Mouse (Mus musculus): Measurements from ENCODE around the gene Olfr1274-ps. TPM values are rescaled to one million over a fixed set of nuclear protein-coding genes. Genes with fewer than 3 reads are reported as not detected.

Olfr1274-ps gene
- not detected in 4 replicates for total RNA-seq (2023)

DNA sequence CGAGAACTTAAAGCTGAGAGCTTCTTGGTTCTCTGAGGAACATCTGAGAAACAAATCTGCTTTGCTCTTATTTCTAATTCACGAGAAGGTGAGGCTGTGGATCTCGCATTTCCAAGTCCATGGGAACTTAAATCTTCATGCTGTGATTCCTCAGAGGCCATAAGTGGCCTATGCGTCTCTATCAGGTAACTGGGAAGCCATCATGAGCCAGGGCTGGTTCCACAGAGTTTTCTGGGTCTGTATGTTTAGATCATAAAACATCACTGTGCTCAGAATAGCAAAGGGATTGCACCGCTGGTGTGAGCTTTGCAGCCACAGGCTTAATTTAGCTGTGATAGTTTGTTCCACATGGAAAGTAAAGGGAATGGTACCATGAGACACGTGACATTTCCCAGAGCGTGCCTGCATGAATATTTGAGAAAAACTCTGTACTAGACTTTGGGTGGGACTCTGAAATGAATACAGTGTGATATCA is at the start of gene Olfr1274-ps:
TSS of gene Olfr1274-ps (plus strand) at position 51 of the 475 bp plus-strand sequence.

Other genes starting within 250 kb of the Olfr1274-ps start
- not detected in 4 replicates for gene Olfr1270, start 245.6 kb upstream of the Olfr1274-ps start, total RNA-seq (2023)
- gene Olfr1506, start 174.2 kb upstream of the Olfr1274-ps start, total RNA-seq (2023), result 0.24 to 0.72 TPM (median 0.38 TPM) in 4 replicates
- not detected in 4 replicates for gene Olfr142, start 141.1 kb upstream of the Olfr1274-ps start, total RNA-seq (2023)
- gene Olfr1271, start 127.7 kb upstream of the Olfr1274-ps start, total RNA-seq (2023), result not detected in 4 replicates
- gene Olfr1272, start 105.8 kb upstream of the Olfr1274-ps start, total RNA-seq (2023), result not detected in 4 replicates
- gene Gm13769, start 76.5 kb upstream of the Olfr1274-ps start, total RNA-seq (2023), result not detected in 4 replicates
- gene Ptprj, start 182.0 kb downstream of the Olfr1274-ps start, total RNA-seq (2023), result 147 to 159 TPM (median 152 TPM) in 4 replicates